Mouse (Mus musculus) cerebellum, postnatal 25 days (tissue): ENCODE measurements around the gene Mrgpre.

Experiments
- DNase-seq, 2 experiments: peaks; one replicate each; pipeline ENCODE4 v3.0.0; 2021; ENCODE audit warnings: mixed read lengths in 2 of 2

Gene Mrgpre

GRCm38 (mm10) chr7:143783996-143784829 lies at the start of gene Mrgpre:
Gene Mrgpre (minus strand): TSS chr7:143784500.
- peak; percentile 61 to 64 for DNase-seq

- DNase-seq, result no peak
Observed at GRCm38 (mm10) chr7:143833581-143834190, 49.4 kb upstream of the Mrgpre start.

GRCm38 (mm10) chr7:143832611-143833010 lies 48.3 kb upstream of the Mrgpre start:
- no peak for DNase-seq

- DNase-seq, result no peak
Observed at GRCm38 (mm10) chr7:143832196-143832595, 47.9 kb upstream of the Mrgpre start.

- DNase-seq, result no peak
Observed at GRCm38 (mm10) chr7:143830399-143830798, 46.1 kb upstream of the Mrgpre start.

GRCm38 (mm10) chr7:143829504-143830331 lies 45.4 kb upstream of the Mrgpre start:
- DNase-seq, result peak; percentile 95 to 96

GRCm38 (mm10) chr7:143826985-143827384 lies 42.7 kb upstream of the Mrgpre start:
- DNase-seq, result no peak

- no peak for DNase-seq
Observed at GRCm38 (mm10) chr7:143823266-143823605, 38.9 kb upstream of the Mrgpre start.

GRCm38 (mm10) chr7:143822375-143823265 lies 38.3 kb upstream of the Mrgpre start, which contains the start of the genes Nadsyn1 and Dhcr7:
Gene Nadsyn1 (minus strand): TSS chr7:143822849.
Gene Dhcr7 (plus strand): TSS chr7:143823145.
- DNase-seq, result peak; percentile 98 to 100

GRCm38 (mm10) chr7:143821241-143821640 lies 36.9 kb upstream of the Mrgpre start:
- DNase-seq, result no peak

- no peak for DNase-seq
Observed at GRCm38 (mm10) chr7:143819201-143819600, 34.9 kb upstream of the Mrgpre start.

GRCm38 (mm10) chr7:143808909-143809308 lies 24.6 kb upstream of the Mrgpre start:
- no peak for DNase-seq

GRCm38 (mm10) chr7:143805199-143805624 lies 20.9 kb upstream of the Mrgpre start:
- DNase-seq, result no peak

GRCm38 (mm10) chr7:143801195-143802065 lies 17.1 kb upstream of the Mrgpre start:
- no peak for DNase-seq

GRCm38 (mm10) chr7:143800770-143801169 lies 16.5 kb upstream of the Mrgpre start:
- DNase-seq, result no peak

- DNase-seq, result no peak
Observed at GRCm38 (mm10) chr7:143798783-143799182, 14.5 kb upstream of the Mrgpre start.

GRCm38 (mm10) chr7:143793121-143793520 lies 8.8 kb upstream of the Mrgpre start:
- DNase-seq, result peak; percentile 28 to 60

- DNase-seq, result no peak
Observed at GRCm38 (mm10) chr7:143792336-143792985, 8.2 kb upstream of the Mrgpre start.

- DNase-seq, result no peak
Observed at GRCm38 (mm10) chr7:143783378-143783995, 813 bp downstream of the Mrgpre start.

- DNase-seq, result no peak
Observed at GRCm38 (mm10) chr7:143777375-143777774, 6.9 kb downstream of the Mrgpre start.
